ENCODE assay signal across 24 mouse cellular contexts in the genomic region with DNA sequence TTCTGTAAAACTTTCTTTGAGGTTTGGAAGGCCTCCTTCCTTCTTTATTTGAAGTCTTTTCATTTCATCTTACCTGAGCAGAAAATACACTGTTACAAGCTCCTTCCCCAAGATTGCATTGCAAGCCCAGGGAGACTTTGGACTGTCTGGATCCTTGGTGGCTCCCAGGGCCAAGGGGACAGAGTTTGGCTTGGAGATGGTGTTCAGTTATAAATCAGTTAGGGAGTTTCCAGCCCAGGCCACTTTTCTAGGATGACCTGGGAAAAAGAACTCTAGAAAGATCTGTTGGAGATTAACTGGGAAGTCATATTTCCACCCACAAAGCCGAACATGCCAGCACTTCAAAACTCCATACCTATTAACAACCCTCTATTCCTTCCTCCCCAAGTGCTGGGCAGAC. TPM values are rescaled to one million over a fixed set of nuclear protein-coding genes. Genes with fewer than 3 reads are reported as not detected.
A peak's percentile ranks its signal among the peaks of the same experiment; 100 is the strongest.
DNase-seq lines count a peak whose midpoint lies in the region; ATAC-seq lines count a peak whose summit lies in the region.
"Had no signal": no experiment of that assay in that cellular context is flagged by ENCODE, and none has a peak within 500 bp of the region (broad histone marks: within the 10 kb centered on the region; RNA-seq: fewer than 3 reads in every experiment).

No protein-coding gene starts in this region.

- H3K27me3 ChIP-seq in kidney, embryonic 16.5 days (ENCODE audit: insufficient read depth, low read length), result no peaks in the 10 kb centered on the region
- no peaks in the 10 kb centered on the region for H3K27me3 ChIP-seq in kidney, embryonic 14.5 days (ENCODE audit: control insufficient read depth, insufficient read depth, low read length)
- H3K27me3 ChIP-seq: embryonic facial prominence, embryonic 15.5 days had no signal

- H3K4me1 ChIP-seq in kidney, embryonic 16.5 days (ENCODE audit: insufficient read depth, low read length), result peaks cover 20% of the 10 kb centered on the region
- H3K4me1 ChIP-seq in kidney, embryonic 14.5 days (ENCODE audit: control insufficient read depth, insufficient read depth, low read length), result 0 out of 2 replicates have a peak, but pooled peaks cover 4% of the 10 kb centered on the region
- H3K4me1 ChIP-seq: embryonic facial prominence, embryonic 13.5 days had no signal

- ATAC-seq in kidney, embryonic 16.5 days (ENCODE audit: low FRiP score, low TSS enrichment), result no peak
- no peak for ATAC-seq in kidney, embryonic 14.5 days (ENCODE audit: low FRiP score, low TSS enrichment)
- ATAC-seq: forebrain, embryonic 14.5 days had no signal

- DNase-seq in kidney, adult 18-20 months, result peak; percentile 27
- peak; percentile 80 for DNase-seq in kidney, adult 9 months
- no peak for DNase-seq in kidney, postnatal 4 days
- peak; percentile 48 to 72 for DNase-seq in kidney, postnatal 25 days
- no peak for DNase-seq in retina, embryonic 14.5 days (ENCODE audit: low spot score)
- DNase-seq: adrenal gland, adult 2 months; adrenal gland, postnatal 10 days; adrenal gland, postnatal 25 days; cerebellum, adult 11 months; cerebellum, adult 18-20 months; cerebellum, adult 8-10 months; cerebellum, adult 9-11 months; cerebellum, postnatal 14 days; cerebellum, postnatal 36 days; embryo, embryonic 11 days had no signal

- no peak overlapping the region for H3K9ac ChIP-seq in kidney, embryonic 16.5 days (replicated peaks; ENCODE audit: low read length)
- H3K9ac ChIP-seq in kidney, embryonic 14.5 days (ENCODE audit: low read depth, low read length), result no peak overlapping the region
- H3K9ac ChIP-seq: embryonic facial prominence, embryonic 13.5 days; embryonic facial prominence, embryonic 15.5 days; forebrain, embryonic 12.5 days had no signal

- 71% methylated on average over 1 of the region's 1 CpGs for WGBS in kidney, embryonic 16.5 days
- WGBS in kidney, embryonic 14.5 days, result 67% methylated on average over 1 of the region's 1 CpGs

- H3K9me3 ChIP-seq in kidney, embryonic 16.5 days (ENCODE audit: low read length), result no peaks in the 10 kb centered on the region
- H3K9me3 ChIP-seq in kidney, embryonic 14.5 days (ENCODE audit: control insufficient read depth, low read length), result no peaks in the 10 kb centered on the region
- H3K9me3 ChIP-seq: embryonic facial prominence, embryonic 13.5 days; embryonic facial prominence, embryonic 15.5 days; forebrain, embryonic 10.5 days; forebrain, embryonic 12.5 days had no signal

- no peak overlapping the region for H3K27ac ChIP-seq in kidney, embryonic 16.5 days (ENCODE audit: low read length)
- H3K27ac ChIP-seq in kidney, embryonic 14.5 days (ENCODE audit: low read depth, low read length), result no peak overlapping the region
- H3K27ac ChIP-seq: embryonic facial prominence, embryonic 13.5 days; embryonic facial prominence, embryonic 15.5 days; forebrain, embryonic 10.5 days; forebrain, embryonic 12.5 days had no signal

- no peaks in the 10 kb centered on the region for H3K36me3 ChIP-seq in kidney, embryonic 16.5 days (ENCODE audit: insufficient read depth, low read length)
- H3K36me3 ChIP-seq in kidney, embryonic 14.5 days (ENCODE audit: control insufficient read depth, insufficient read depth, low read length), result no peaks in the 10 kb centered on the region
- H3K36me3 ChIP-seq: embryonic facial prominence, embryonic 13.5 days; embryonic facial prominence, embryonic 15.5 days; forebrain, embryonic 10.5 days; forebrain, embryonic 12.5 days had no signal

- H3K4me2 ChIP-seq in kidney, embryonic 16.5 days (replicated peaks; ENCODE audit: low read depth, low read length), result no peak overlapping the region
- no peak overlapping the region for H3K4me2 ChIP-seq in kidney, embryonic 14.5 days (replicated peaks; ENCODE audit: low read depth, low read length)
- H3K4me2 ChIP-seq: embryonic facial prominence, embryonic 13.5 days; embryonic facial prominence, embryonic 15.5 days; forebrain, embryonic 12.5 days had no signal

- H3K4me3 ChIP-seq in kidney, embryonic 16.5 days (ENCODE audit: low read length), result no peak overlapping the region
- no peak overlapping the region for H3K4me3 ChIP-seq in kidney, embryonic 14.5 days (ENCODE audit: low read length)
- H3K4me3 ChIP-seq: embryonic facial prominence, embryonic 13.5 days; embryonic facial prominence, embryonic 15.5 days; erythroblast, embryonic 14.5 days; forebrain, embryonic 10.5 days; forebrain, embryonic 12.5 days had no signal

RNA-seq across cellular contexts. Expression of a gene that starts 12.3 kb away (rescaled TPM):
- polyA plus RNA-seq in kidney, embryonic 16.5 days (2015; fragmentation: Nextera tagmentation; extraction: Ambion mirVana), result 91.1 and 92.2 TPM in 2 replicates
- 46.7 and 82.7 TPM in 2 replicates for polyA plus RNA-seq in kidney, embryonic 14.5 days (2014; fragmentation: Nextera tagmentation; extraction: Ambion mirVana)

RNA-seq across cellular contexts. Expression of a gene that starts 39.6 kb away (rescaled TPM):
- 8.9 and 10.0 TPM in 2 replicates for polyA plus RNA-seq in kidney, embryonic 16.5 days (2015; fragmentation: Nextera tagmentation; extraction: Ambion mirVana)
- 4.9 and 8.4 TPM in 2 replicates for polyA plus RNA-seq in kidney, embryonic 14.5 days (2014; fragmentation: Nextera tagmentation; extraction: Ambion mirVana)
- polyA plus RNA-seq: C2C12; erythroblast, embryonic 14.5 days had no signal

Comparison
In these comparisons a context has a peak if more than half of its experiments do, and no peak if none do; other contexts are left out.
1. DNase-seq: peak in kidney, adult 18-20 months (single experiment), kidney, adult 9 months (single experiment) and kidney, postnatal 25 days (2 of 2); none in kidney, postnatal 4 days (0 of 2) and retina, embryonic 14.5 days (single experiment).